Mouse (Mus musculus) MEL (cell line): ENCODE measurements around the gene Arhgap44. TPM values are rescaled to one million over a fixed set of nuclear protein-coding genes. Genes with fewer than 3 reads are reported as not detected.

ENCODE experiments used
- DNase-seq: peaks from one replicate; pipeline ENCODE4 v3.0.0; 2011; ENCODE audit warnings: low read depth, low spot score
- H3K27ac ChIP-seq: 2 replicates; pipeline ENCODE4 v1.5.1; 2012; ENCODE audit warnings: low read depth, mild to moderate bottlenecking, control low read depth, low read length, moderate library complexity; ENCODE audit not compliant: control insufficient read depth
- H3K27me3 ChIP-seq, 2 experiments: fragments of 150-350 bp in 1 of 2; sonication (generic) in 1 of 2; 2 replicates each; pipeline ENCODE4 v1.6.1; 2012; ENCODE audit warnings: low read length in 2 of 2, mild to moderate bottlenecking in 2 of 2, improper control_type of control experiment in 1 of 2, moderate library complexity in 1 of 2; ENCODE audit not compliant: insufficient read depth in 2 of 2, control insufficient read depth in 1 of 2
- H3K36me3 ChIP-seq, 2 experiments: 2 replicates each; pipeline ENCODE4 v1.6.1; 2012 to 2014; ENCODE audit warnings: low read length in 2 of 2, improper control_type of control experiment in 1 of 2, inconsistent platforms in 1 of 2, mild to moderate bottlenecking in 1 of 2; ENCODE audit not compliant: insufficient read depth in 2 of 2, control insufficient read depth in 1 of 2
- H3K4me1 ChIP-seq, 2 experiments: fragments of 150-350 bp in 1 of 2; sonication (generic) in 1 of 2; 2 replicates each; pipeline ENCODE4 v1.6.1; 2012; ENCODE audit warnings: low read length in 2 of 2, improper control_type of control experiment in 1 of 2, mild to moderate bottlenecking in 1 of 2; ENCODE audit not compliant: insufficient read depth in 2 of 2, control insufficient read depth in 1 of 2
- H3K4me3 ChIP-seq, 2 experiments: fragments of 150-350 bp in 1 of 2; sonication (generic) in 1 of 2; 2 replicates each; pipeline ENCODE4 v1.5.1; 2012; ENCODE audit warnings: low read depth in 2 of 2, low read length in 2 of 2, mild to moderate bottlenecking in 2 of 2, moderate library complexity in 2 of 2, control low read depth in 1 of 2, improper control_type of control experiment in 1 of 2; ENCODE audit not compliant: control insufficient read depth in 1 of 2, insufficient read depth in 1 of 2
- H3K79me2 ChIP-seq: 2 replicates; pipeline ENCODE4 v1.6.1; 2012; ENCODE audit warnings: mild to moderate bottlenecking, low read length, moderate library complexity; ENCODE audit not compliant: control insufficient read depth, poor library complexity, insufficient read depth
- H3K9ac ChIP-seq: 2 replicates; pipeline ENCODE4 v1.6.1; 2012; ENCODE audit warnings: low read depth, mild to moderate bottlenecking, control low read depth, low read length, moderate library complexity; ENCODE audit not compliant: control insufficient read depth, poor library complexity, severe bottlenecking
- H3K9me3 ChIP-seq: fragments of 150-350 bp; sonication (generic); replicated peaks from 2 replicates; pipeline ENCODE4 v1.6.1; 2012; ENCODE audit warnings: mild to moderate bottlenecking, low read length, improper control_type of control experiment, moderate library complexity; ENCODE audit not compliant: insufficient read depth
- BHLHE40 ChIP-seq: IDR thresholded peaks from 2 replicates; pipeline ENCODE4 v1.6.1; 2012; ENCODE audit warnings: low read depth, mild to moderate bottlenecking, inconsistent platforms, low read length, improper control_type of control experiment, borderline replicate concordance
- CHD2 ChIP-seq: IDR thresholded peaks from 2 replicates; pipeline ENCODE4 v1.6.1; 2011; ENCODE audit warnings: low read length, improper control_type of control experiment
- CTCF ChIP-seq, 3 experiments: IDR thresholded peaks in 2 of 3; conservative IDR thresholded peaks in 1 of 3; 2 replicates each; pipeline ENCODE4 v1.5.1; 2011 to 2012; ENCODE audit warnings: low read length in 3 of 3, low read depth in 2 of 3, mild to moderate bottlenecking in 2 of 3, improper control_type of control experiment in 1 of 3, inconsistent platforms in 1 of 3, mixed read lengths in 1 of 3, moderate library complexity in 1 of 3; ENCODE audit not compliant: control insufficient read depth in 1 of 3, insufficient read depth in 1 of 3, poor library complexity in 1 of 3, severe bottlenecking in 1 of 3
- ELF1 ChIP-seq: IDR thresholded peaks from 2 replicates; pipeline ENCODE4 v1.6.1; 2014; ENCODE audit warnings: low read depth, mild to moderate bottlenecking, inconsistent platforms, low read length, improper control_type of control experiment, moderate library complexity
- GABPA ChIP-seq: IDR thresholded peaks from 2 replicates; pipeline ENCODE4 v1.6.1; 2012; ENCODE audit warnings: low read depth, mild to moderate bottlenecking, inconsistent platforms, low read length, improper control_type of control experiment, moderate library complexity
- GATA1 ChIP-seq: IDR thresholded peaks from 2 replicates; pipeline ENCODE4 v1.6.1; 2011; ENCODE audit warnings: low read depth, low read length, improper control_type of control experiment
- KAT2A ChIP-seq: conservative IDR thresholded peaks from 2 replicates; pipeline ENCODE4 v1.6.1; 2012; ENCODE audit warnings: low read depth, low read length, improper control_type of control experiment, inconsistent platforms
- MAX ChIP-seq: IDR thresholded peaks from 2 replicates; pipeline ENCODE4 v1.6.1; 2011; ENCODE audit warnings: low read length, improper control_type of control experiment
- MAZ ChIP-seq: IDR thresholded peaks from 2 replicates; pipeline ENCODE4 v1.6.1; 2012; ENCODE audit warnings: low read depth, mild to moderate bottlenecking, inconsistent platforms, low read length, improper control_type of control experiment
- POLR2A ChIP-seq, 2 experiments: IDR thresholded peaks; 2 replicates each; pipeline ENCODE4 v1.6.1; 2011 to 2012; ENCODE audit warnings: low read length in 2 of 2, mild to moderate bottlenecking in 2 of 2, control low read depth in 1 of 2, improper control_type of control experiment in 1 of 2, low read depth in 1 of 2, moderate library complexity in 1 of 2; ENCODE audit not compliant: control insufficient read depth in 1 of 2, insufficient read depth in 1 of 2, poor library complexity in 1 of 2
- RAD21 ChIP-seq: IDR thresholded peaks from 2 replicates; pipeline ENCODE4 v1.6.1; 2011; ENCODE audit warnings: mild to moderate bottlenecking, low read depth, low read length, improper control_type of control experiment
- RCOR1 ChIP-seq: IDR thresholded peaks from 2 replicates; pipeline ENCODE4 v1.6.1; 2012; ENCODE audit warnings: low read depth, mild to moderate bottlenecking, inconsistent platforms, low read length, improper control_type of control experiment
- TBP ChIP-seq: IDR thresholded peaks from 2 replicates; pipeline ENCODE4 v1.8.0; 2011; ENCODE audit warnings: low read depth, low read length, improper control_type of control experiment
- UBTF ChIP-seq: IDR thresholded peaks from 2 replicates; pipeline ENCODE4 v1.6.1; 2012; ENCODE audit warnings: low read depth, mild to moderate bottlenecking, inconsistent platforms, low read length, improper control_type of control experiment, moderate library complexity, borderline replicate concordance; ENCODE audit not compliant: insufficient read depth
- USF2 ChIP-seq, 2 experiments: IDR thresholded peaks; 2 replicates each; pipeline ENCODE4 v1.6.1; 2011 to 2012; ENCODE audit warnings: improper control_type of control experiment in 2 of 2, low read length in 2 of 2, borderline replicate concordance in 1 of 2, inconsistent platforms in 1 of 2, low read depth in 1 of 2, mild to moderate bottlenecking in 1 of 2; ENCODE audit not compliant: insufficient read depth in 1 of 2
- ZC3H11A ChIP-seq: IDR thresholded peaks from 2 replicates; pipeline ENCODE4 v1.6.1; 2012; ENCODE audit warnings: low read depth, mild to moderate bottlenecking, inconsistent platforms, low read length, improper control_type of control experiment
- ZMIZ1 ChIP-seq: IDR thresholded peaks from 2 replicates; pipeline ENCODE4 v1.6.1; 2012; ENCODE audit warnings: low read depth, mild to moderate bottlenecking, inconsistent platforms, low read length, improper control_type of control experiment, moderate library complexity
- ZNF384 ChIP-seq: IDR thresholded peaks from 2 replicates; pipeline ENCODE4 v1.6.1; 2012; ENCODE audit warnings: low read depth, mild to moderate bottlenecking, inconsistent platforms, low read length, improper control_type of control experiment
- polyA plus RNA-seq, 2 experiments: library from polyadenylated mRNA; stranded (reverse) in 1 of 2; unstranded in 1 of 2; fragments of >175 nt in 1 of 2; fragments of >200 nt in 1 of 2; gene quantifications; 2 replicates each; pipeline versions ENCODE4 v1.2.1 to v1.2.4; 2012; ENCODE audit warnings: low replicate concordance in 2 of 2, low read depth in 1 of 2; ENCODE audit not compliant: insufficient read length in 2 of 2, insufficient read depth in 1 of 2, missing spikeins in 1 of 2
- total RNA-seq: library from RNA; depleted of rRNA; stranded (reverse); fragments of 300-350 nt; gene quantifications from 2 replicates; pipeline ENCODE4 v1.2.3, GENCODE M21; 2012

Gene Arhgap44
- total and polyA plus RNA-seq, 3 experiments: 0.08 TPM; not detected in 2

- Histone ChIP-seq H3K79me2 (no peaks in the 10 kb centered on the region), H3K27me3 (no peaks in the 10 kb centered on the region; a peak in 1 of 4 replicates), H3K4me3 (no peak overlapping the region), H3K9ac (no peak overlapping the region), H3K9me3 (no peaks in the 10 kb centered on the region), H3K27ac (no peak overlapping the region), H3K36me3 (no peaks in the 10 kb centered on the region), H3K4me1 (no peaks in the 10 kb centered on the region)
- TF ChIP-seq GABPA (no peak), RAD21 (no peak), ZNF384 (no peak), RCOR1 (no peak), UBTF (no peak), KAT2A (no peak), CHD2 (no peak)
- DNase-seq: no peak
Measured at GRCm38 (mm10) chr11:65028049-65028448, 134.7 kb downstream of the Arhgap44 start.

GRCm38 (mm10) chr11:65022771-65023170 lies 140.0 kb downstream of the Arhgap44 start:
- Histone ChIP-seq H3K27me3 (0 out of 4 replicates have a peak, but pooled peaks cover 0 to 1% of the 10 kb centered on the region in 2 experiments), H3K4me1 (no peaks in the 10 kb centered on the region), H3K9ac (no peak overlapping the region), H3K4me3 (no peak overlapping the region), H3K79me2 (no peaks in the 10 kb centered on the region), H3K36me3 (no peaks in the 10 kb centered on the region), H3K27ac (no peak overlapping the region), H3K9me3 (no peaks in the 10 kb centered on the region)
- no peak for DNase-seq
- TF ChIP-seq CTCF (IDR thresholded peaks at IDR 0.05 in 2 of 3, conservative IDR thresholded peaks at IDR 0.05 in 1 of 3; ENCODE audit: control insufficient read depth in 1 of 3, insufficient read depth in 1 of 3, low read depth in 2 of 3, low read length in 3 of 3, poor library complexity in 1 of 3, severe bottlenecking in 1 of 3): no peak
- no peak for TF ChIP-seq BHLHE40
- TF ChIP-seq TBP: no peak
- no peak for TF ChIP-seq RAD21
- TF ChIP-seq GABPA: no peak
- no peak for TF ChIP-seq MAZ
- TF ChIP-seq ELF1: no peak
- no peak for TF ChIP-seq MAX
- TF ChIP-seq GATA1: no peak
- no peak for TF ChIP-seq ZMIZ1
- no peak for TF ChIP-seq POLR2A (IDR thresholded peaks at IDR 0.05; ENCODE audit: control insufficient read depth in 1 of 2, insufficient read depth in 1 of 2, low read depth in 1 of 2, low read length in 2 of 2, poor library complexity in 1 of 2)
- no peak for TF ChIP-seq ZC3H11A
- no peak for TF ChIP-seq USF2 (IDR thresholded peaks at IDR 0.05; ENCODE audit: borderline replicate concordance in 1 of 2, insufficient read depth in 1 of 2, low read depth in 1 of 2, low read length in 2 of 2)
